Mouse (Mus musculus): ENCODE results near the gene Sec11a.

DNA sequence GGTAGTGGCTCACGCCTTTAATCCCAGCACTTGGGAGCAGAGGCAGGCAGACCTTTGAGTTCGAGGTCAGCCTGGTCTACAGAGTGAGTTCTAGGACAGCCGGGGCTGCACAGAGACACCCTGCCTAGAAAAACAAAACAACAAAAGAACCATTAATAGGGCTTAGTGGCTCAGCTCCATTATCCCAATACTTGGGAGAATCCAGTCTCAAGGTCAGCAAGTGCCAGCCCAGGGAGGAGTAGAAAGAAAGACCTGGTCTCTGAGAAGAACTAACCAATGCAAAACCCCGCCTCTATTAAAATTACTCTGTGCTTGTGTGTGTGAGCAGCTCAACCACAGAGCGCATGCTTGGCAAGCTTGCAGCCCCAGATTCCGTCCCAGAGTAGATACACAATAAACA is 15.2 kb upstream of the Sec11a start:
- TF ChIP-seq CTCF (IDR thresholded peaks at IDR 0.05; ENCODE audit: insufficient read depth, low read depth, low read length) = no peak
- TF ChIP-seq POLR2A (IDR thresholded peaks at IDR 0.05; ENCODE audit: insufficient read depth, low read depth, low read length) = no peak

All from olfactory bulb, adult 2 months (tissue).